Mouse (Mus musculus) embryo, embryonic 10 days (tissue): ENCODE data around the gene Cfd.
A peak's percentile ranks its signal among the peaks of the same experiment; 100 is the strongest.

ENCODE experiments used
- DNase-seq: peaks from one replicate; pipeline ENCODE4 v3.0.0-alpha.2; 2015; ENCODE audit warnings: low spot score

Gene Cfd

DNA sequence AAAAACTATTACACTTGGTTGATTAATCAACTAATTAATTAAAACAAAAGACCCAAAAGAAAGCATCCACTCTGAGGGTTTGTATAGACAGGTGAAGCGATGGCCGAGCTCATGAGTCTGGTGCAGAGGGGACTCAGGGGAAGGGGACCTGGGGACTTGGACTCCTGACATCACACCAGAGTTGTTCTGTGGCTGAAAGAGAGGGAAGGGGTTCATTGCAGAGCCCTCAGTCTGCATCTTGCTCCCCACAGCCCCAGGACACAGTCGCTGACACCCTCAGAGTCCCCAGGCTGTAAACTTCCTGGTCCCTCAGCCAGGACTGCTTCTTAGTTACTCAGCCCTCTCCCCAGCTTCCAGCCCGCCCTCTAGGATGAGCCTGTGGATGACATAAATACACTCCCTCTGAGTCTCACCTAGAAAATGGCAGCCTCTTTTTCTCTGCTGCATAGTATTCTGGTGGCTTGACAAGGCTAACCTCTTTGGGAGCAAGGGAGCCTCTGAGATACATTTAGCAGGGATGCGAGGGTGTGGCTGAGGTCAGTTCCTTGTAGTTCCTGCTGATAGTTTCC lies 27.0 kb downstream of the Cfd start:
- no peak for DNase-seq

DNA sequence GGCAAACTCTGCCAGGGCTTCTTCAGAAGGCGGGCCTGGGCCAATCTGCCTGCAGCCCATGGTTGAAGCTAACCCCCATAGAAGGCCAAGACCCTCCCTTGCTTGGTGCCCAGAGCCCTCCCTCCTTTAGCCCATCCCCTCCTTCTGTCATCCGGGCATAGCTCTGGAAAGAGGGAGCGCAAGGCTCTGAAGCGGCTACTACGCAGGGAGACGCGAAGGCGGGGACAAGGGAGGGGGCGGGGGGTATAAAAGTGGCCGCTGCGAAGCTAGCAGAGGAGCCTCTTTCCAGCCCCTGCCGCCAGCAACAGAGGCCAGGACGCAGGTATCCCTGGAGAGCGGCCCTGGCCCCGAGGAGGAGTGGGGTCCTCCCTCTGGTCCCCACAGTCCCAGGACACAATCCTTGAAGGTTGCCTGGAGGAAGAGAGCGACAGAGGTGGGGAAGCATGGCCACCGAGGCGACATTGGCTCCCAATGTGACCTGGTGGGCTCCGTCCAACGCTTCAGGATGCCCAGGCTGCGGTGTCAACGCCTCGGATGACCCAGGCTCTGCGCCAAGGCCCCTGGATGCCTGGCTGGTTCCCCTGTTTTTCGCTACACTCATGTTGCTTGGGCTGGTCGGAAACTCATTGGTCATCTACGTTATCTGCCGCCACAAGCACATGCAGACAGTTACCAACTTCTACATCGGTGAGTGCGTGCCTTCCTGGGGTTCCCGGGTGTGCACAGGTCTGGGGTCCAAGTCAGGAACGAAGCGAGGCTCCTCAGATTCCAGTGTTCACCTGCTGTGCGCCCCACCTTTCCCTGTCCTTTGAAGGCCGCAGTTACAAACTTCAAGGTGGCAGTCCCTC lies 27.8 kb downstream of the Cfd start:
- no peak for DNase-seq

DNA sequence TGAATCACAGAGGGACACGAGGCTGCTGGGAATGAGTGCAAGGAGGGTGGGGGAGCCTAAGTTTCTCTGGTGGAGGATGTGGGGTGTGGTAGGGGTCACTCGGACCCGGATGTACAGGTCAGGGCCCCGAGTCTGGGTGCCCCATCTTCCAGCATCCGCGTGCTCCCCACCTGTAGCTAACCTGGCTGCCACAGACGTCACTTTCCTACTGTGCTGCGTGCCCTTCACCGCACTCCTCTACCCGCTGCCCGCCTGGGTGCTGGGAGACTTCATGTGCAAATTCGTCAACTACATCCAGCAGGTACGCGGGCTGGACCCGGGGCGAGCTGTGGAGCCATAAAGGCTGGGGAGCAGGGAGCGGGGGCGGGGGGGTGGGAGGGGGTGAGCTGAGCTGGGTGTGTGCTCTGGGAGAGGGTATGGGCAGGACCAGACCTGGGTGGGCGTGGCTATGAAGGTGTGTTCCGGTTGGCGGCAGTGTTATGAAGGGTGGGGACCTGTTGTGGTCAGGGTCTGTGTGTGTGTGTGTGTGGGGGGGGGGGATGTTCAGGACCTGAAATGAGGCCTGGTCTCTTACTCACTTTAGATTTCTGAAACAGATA lies 28.7 kb downstream of the Cfd start:
- DNase-seq: peak; percentile 17

DNA sequence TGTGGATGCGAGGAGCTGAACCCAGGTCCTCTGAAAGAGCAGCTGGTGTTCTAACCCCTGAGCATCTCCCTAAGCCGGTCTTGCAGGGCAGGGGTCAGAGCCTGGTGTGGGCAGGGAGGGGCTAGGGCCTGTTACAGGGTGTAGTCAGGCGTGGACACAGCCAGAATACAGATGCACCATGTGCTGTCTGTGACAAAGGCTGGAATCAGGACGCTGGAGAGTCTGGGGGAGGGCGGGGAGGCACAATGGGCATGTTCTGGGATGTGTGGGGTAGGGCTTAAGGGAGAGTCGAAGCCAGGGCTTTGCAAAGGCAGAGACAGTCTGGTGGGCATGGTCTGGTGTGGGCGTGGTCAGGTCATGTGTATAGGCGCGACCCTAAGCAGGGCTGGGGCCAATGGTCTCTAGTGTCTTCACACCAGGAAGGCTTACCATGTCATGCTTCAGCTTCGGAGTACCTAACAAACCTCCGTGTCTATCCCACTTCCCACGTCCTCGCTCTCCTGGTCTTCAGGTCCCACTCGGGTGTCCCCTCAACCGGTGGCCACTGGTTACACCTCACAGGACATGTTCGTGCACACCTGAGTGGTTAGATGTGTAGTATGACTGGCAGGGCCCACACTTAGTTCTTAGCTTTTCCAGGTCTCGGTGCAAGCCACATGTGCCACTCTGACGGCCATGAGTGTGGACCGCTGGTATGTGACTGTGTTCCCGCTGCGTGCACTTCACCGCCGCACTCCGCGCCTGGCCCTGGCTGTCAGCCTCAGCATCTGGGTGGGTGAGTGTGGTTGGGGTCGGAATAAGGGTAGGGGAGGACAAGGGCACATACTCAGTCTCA lies 29.6 kb downstream of the Cfd start:
- DNase-seq: peak; percentile 49

DNA sequence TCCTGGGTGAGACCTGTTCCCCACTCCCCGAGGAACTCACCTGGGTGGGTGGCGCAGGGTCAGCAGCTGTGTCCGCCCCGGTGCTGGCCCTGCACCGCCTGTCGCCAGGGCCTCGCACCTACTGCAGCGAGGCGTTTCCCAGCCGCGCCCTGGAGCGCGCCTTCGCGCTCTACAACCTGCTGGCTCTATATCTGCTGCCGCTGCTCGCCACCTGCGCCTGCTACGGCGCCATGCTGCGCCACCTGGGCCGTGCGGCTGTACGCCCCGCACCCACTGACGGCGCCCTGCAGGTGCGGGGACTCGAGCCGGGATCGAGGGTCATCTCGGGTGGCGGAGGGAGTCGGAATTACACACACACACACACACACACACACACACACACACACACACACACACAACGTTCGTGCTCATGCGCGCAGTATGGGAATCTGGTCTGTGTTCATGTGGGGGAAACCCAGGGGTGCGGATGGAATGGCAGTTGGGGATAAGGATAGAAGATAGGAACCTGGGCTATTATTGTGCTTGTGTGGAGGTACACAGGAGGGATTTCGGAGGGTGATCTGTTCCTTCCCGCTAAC lies 30.4 kb downstream of the Cfd start, which contains the start of gene R3hdm4:
R3hdm4 (minus strand) TSS at position 251 of the 578 bp plus-strand sequence.
- DNase-seq: peak; percentile 11

DNA sequence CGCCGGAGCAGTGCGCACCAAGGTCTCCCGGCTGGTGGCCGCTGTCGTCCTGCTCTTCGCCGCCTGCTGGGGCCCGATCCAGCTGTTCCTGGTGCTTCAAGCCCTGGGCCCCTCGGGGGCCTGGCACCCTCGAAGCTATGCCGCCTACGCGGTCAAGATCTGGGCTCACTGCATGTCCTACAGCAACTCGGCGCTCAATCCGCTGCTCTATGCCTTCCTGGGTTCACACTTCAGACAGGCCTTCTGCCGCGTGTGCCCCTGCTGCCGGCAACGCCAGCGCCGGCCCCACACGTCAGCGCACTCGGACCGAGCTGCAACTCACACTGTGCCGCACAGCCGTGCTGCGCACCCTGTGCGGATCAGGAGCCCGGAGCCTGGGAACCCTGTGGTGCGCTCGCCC lies 30.9 kb downstream of the Cfd start:
- peak; percentile 55 for DNase-seq

DNA sequence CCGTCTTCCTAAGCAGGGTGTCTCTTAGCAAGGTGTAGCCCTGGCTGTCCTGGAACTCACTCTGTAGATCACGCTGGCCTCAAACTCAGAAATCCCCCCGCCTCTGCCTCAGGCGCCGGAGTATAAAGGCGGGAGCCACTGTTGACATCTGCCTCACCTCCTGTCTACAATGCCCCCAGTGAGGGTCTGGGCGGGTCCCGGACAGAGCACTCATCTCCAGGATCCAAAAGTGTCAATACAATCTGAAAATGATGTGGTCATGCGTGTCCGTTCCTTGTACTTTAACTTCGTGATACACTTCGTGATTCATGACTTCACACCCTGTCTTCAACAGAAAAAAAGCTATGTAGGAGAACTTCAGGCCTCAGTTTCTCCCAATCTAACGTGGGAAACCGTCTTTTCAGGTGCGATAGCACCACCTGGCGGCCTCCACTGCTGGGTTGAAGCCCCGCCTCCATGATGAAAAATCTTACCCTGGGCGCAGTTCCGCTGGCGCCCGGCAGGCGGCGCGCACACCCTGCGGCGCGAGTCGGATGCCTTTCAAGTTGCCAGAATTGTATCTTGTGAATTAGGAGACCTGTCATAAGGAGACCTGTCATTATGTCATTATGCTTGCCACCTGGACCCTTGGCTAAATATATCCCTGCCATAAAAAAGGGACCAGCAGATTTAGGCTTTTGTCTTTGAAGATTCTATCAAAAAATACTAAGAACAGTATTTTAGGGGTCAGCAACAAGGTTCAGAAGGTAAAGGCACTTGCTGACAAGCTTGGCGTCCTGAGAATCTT lies 34.5 kb downstream of the Cfd start:
- peak; percentile 83 for DNase-seq

DNA sequence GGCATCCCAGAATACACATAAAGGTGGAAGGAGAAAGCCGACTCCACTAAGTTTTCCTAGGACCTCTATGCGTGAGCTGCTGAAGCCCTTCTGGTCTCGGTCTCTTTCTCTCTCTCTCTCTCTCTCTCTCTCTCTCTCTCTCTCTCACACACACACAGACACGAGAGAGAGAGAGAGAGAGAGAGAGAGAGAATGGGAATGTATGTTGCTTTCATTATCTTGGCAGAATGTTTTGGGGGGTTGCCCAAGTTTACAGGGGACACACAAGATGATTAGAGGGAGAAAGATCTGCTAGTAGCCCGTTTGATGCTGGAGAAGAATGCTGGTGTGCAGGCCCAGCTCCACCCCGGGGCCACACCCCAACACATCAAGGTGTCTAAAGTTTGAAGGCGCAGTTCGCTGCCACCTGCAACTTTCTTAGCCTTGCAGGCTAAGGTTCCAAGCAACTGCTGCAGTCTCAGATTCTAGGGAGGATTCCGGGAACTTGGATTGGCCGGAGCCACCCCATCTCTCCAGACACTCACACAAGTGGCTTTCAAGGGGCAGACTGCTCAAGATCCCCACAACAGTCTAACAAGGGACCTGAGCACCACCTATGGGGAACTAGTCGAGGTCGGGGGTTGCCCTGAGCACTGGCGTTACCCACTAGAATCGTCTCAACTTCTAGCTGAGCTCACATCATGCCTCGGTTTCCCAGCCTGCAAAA lies 35.3 kb downstream of the Cfd start:
- DNase-seq: no peak

DNA sequence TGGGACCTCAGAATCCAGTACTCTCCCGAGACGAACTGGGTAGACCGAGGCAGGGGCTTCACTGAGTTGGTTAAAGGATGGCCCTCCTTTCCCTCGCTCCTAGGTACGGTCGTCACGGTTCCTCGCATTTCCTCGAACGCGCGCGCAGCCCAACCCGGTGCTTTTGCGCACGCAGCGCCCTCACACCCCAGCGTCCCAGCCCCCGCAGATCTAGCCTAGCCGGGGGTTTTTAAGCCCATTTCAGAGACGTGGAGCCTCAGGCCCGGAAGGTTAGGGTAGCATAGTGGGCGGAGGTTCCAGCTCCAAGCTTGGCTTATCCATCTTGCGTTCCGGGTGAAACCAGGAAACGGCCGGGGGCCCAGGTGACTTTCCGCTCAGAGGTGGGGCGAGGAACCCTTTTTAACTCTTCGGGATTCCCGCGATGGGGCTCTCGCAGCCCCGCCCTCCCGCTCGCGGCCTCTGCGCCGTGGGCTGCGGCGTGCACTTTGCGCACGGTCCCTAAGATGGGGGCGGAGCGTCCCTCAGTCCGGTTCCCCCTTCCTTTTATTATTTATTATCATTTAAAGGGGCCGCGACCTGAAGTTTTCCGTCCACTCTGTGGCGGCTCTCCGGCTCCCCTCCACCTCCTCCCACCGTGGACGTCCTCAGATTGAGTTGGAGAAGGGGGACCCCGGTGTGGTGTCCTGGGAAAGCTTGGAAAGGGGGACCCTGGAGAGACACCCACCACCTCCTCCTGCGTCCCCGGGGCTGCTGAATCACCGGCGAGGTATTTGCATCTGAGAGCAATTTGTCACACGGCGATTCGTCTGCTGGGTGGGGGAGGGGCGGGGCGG lies 36.1 kb downstream of the Cfd start, which contains the start of gene Arid3a:
Arid3a (plus strand) TSS at position 553 of the 833 bp plus-strand sequence.
- DNase-seq: peak; percentile 95

DNA sequence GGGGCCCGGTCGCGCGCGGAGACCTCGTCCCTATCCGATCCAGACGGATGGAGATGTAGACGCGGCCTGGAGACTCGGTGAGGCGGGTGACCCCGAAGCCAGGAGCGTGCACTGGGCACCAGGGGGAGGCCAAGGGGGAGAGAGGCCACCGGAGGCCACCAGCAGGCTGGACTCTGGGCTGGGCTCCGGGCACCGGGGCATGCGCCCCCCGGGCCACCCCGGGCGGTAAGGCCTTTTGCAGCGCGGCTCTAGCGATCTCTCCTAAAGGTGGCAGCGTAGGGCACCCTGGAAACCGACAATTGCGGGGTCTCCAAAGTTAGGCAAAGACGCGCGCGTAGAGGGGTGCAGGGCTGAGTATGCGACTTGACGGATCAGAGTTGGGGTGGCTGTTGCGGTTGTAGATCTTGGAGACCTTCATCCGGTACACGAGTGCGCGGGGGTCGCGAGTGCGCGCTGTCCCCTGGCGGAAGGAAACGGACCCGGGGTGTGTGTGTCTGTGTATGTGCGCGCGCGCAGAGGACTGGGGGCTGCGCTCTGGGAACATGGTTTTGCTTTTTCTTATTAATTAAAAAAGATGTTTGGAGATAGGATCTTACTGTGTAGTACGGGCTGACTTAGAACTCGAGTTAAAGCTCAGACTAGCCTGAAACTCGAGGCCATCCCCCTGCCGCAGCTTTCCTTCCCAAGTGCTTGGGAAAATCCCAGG lies 36.8 kb downstream of the Cfd start:
- DNase-seq: peak; percentile 79

DNA sequence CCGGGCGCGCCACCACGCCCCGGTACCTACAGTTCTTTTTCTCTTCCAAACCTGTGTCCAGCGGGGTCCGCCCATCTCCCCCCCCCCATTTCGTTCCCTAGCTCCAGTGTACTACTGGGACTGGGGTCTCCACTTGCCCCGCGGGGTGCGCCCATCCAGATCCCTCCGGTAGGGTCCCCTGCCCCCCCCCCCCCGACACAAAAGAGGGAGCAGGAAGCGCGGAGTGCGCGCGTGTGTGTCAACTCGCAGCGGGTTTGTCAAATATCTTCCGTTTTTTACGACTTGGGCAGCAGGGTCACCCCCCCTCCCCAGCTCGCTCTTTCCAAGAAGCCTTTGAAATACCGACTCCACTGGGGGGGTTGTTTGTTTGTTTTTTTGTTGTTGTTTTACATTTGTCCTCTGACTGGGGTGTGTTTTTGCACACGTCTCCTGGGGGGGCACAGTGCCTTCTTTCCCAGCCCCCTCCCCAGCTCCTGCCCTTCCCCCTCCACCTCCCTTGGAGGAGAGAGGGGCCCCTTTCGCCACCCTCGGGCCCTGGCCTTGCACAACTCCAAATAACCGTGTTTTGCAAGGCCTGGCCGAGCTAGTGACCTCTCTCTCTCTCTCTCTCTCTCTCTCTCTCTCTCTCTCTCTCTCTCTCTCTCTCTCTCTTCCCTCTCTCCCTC lies 37.5 kb downstream of the Cfd start:
- DNase-seq: peak; percentile 65

DNA sequence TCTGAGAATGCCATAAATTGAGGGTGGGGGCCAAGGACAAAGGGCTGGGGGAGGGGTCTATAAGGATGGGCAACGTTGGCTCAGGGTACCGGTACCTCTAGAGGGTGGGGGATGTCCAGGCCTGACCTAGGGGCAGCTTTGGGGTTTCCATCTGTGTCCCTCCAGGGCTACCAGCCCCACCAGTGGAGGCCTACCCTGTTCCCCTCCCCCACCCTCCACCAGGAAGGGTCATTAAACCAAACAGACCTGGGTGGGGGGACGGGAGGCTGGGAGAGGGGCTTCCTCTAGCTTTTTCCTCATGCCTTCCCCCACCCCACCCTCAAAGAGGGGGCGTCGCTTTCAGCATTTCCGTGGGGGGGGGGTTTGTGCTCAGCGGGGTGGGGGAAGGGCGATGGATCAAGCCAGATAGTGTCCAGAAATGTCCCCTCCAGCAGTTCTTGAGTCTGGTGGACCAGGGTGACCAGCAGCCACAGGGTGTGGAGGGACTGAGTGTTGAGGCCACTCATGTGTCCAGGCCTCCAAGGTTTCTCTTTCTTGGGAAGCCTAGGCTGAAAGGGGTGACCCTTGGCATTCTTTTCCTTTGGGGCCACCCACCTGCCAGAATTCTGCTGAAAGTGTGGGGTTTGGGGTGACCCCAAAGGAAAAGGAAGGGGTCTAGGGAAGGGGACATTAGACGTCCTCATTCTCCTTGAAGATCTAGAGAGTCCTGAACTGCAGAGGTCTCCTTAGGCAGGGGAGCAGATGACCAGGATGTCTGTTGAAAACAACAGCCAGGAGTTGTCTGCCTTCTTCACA lies 38.5 kb downstream of the Cfd start:
- peak; percentile 24 for DNase-seq

DNA sequence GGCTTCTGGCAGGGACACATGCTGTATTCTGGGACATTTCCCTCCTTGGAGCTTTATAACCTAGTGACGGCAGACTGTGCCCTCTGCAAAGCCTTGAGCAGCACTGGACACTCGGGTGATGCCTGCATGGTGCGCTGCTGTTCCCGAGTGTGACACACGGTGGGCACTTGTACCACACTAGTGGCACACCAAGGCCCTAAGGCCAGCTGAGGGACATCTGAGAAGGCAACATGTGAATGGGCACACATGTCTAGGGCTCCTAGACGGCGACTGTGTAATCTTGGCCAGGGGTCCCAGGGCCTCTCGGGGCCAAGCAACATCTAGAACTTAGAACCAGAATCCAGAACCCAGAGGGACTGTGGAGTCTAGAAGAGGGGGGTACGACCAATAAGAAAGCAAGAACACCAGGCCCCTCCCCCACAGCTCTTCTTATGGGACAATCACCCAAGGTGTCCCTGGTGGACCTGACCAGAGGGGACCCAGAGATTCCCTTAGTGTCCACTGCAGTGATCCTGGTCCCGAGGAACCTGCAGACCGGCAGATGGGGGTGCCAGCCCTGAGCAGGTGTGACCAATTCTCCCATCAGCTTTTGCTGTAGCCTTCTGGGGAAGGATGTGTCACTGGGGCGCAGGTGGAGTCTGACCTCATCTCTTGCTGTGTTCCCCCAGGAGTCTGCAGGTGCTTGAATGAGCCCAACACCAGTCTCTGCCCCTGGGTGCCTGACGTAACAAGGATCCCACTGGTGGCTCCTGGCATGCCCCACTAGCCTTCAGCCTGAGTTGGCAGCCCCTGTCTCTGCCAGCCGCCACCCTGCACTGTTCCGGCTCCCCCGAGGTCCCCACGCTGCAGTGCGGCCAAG lies 39.5 kb downstream of the Cfd start:
- DNase-seq: no peak

DNA sequence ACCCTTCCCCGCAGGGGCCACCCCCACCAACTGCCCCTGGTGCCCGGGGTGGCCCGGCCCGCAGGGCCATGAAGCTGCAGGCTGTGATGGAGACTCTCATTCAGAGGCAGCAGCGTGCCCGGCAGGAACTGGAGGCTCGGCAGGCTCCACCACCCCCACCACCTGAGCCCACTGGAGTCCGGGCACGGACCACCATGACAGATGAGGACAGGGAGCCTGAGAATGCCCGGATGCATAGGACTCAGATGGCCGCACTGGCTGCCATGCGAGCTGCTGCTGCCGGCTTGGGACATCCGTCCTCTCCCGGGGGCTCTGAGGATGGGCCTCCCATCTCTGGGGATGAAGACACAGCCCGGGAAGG lies 40.2 kb downstream of the Cfd start:
- no peak for DNase-seq

DNA sequence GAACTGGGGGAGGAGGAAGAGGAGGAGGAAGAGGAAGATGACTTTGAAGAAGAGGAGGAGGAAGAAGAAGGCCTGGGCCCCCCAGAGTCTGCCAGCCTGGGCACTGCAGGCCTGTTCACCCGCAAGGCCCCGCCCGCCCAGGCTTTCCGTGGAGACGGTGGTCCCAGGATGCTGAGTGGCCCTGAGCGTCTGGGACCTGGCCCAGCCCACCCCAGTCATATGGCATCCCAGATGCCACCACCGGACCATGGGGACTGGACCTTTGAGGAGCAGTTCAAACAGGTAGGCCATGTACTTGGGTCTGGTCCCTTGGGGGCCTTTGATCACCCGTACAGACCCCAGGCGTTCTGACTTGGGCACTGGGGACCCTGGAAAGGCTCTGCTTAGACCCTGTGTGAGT lies 41.1 kb downstream of the Cfd start:
- DNase-seq: no peak

DNA sequence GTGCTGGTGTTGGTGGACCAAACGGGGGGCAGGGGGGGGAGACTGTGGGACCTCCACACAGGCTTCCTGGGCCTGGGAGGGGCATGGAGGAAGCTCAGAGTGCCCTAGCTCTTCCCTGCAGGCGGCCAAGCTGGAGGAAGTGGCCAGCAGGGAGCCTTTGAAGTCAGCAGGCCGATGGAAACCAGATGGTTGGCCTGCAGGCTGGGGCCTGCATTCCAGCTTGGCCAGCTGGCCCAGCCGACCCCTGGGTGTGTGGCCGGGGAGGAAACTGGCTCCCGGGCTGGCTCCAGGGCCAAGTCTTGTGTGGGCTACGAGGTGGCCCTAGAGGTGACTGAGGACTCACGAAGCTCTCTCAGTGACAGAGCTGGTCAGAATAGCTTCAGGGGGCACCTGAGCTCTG lies 42.1 kb downstream of the Cfd start:
- peak; percentile 83 for DNase-seq
